Mouse (Mus musculus): ENCODE measurements around the gene Get4.

The Get4 gene

DNA sequence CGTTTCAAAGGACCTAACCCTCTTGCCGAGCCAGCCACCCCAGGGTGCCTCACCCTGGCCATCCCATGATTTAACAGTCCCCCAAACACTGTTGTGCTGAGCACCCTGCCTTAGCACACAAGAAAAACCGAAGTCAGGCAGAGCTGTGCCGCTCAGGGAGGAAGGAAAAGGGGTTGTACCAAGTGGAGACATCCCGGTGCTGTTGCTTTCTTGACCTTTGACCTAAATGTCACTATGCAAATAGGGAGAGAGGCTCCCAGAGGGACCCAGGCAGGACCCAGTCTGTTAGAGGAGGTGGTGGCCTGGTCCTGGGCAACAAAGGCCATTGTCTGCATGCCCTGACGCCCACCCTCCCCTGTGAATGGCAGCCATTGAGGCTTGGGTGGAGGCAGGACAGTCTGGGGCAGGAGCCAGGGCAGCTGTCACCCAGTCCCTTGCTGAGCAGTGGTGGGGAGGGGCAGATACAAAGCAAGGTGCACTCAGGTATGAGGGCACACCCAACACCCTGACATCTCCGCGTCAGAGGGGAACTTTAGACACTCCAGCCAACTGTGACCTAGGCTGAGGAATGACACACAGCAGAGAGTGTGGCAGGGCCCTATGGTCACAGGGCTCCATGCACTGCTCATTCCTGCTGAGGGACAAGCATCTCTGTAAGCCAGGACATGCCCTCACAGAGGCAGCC, 33.4 kb downstream of the Get4 start:
- no peak for DNase-seq

DNA sequence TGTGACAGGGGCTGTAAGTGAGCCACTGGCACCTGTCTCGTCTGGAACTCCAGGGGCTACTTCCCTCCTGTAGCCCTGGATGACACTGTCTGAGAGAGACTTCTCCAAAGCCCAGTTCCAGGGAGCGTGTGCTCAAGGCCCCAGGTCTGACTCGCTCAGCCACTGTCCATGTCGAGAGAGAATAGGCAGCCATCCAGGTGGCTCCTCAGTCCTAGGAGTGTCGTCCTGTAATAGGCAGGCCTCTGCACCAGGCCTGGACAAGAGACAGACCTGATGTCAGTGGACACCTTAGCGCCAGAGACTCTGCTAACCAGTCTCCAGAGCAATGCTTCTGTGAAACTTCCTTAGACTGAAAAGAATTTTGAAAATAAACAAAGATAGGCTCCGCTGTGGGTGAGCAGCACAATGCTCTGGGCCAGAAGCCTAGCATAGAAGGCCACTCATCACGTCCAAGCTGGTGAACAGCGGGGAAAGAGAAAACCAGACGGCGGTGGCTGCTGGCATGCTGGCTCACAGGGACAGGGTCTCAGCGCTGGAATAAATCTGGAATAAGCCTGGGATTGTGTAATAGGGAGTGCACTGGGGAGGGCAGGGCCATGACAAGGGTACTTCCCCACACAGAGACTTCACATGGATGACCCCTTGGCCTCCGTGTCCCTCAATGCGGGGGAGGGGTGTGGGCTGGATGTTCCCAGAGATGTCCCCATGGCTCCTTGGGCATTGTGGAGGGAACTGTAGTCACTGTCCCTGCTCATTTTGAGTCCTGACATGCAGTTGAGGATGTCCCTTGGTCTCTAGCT, 34.2 kb downstream of the Get4 start:
- no peak for DNase-seq

DNA sequence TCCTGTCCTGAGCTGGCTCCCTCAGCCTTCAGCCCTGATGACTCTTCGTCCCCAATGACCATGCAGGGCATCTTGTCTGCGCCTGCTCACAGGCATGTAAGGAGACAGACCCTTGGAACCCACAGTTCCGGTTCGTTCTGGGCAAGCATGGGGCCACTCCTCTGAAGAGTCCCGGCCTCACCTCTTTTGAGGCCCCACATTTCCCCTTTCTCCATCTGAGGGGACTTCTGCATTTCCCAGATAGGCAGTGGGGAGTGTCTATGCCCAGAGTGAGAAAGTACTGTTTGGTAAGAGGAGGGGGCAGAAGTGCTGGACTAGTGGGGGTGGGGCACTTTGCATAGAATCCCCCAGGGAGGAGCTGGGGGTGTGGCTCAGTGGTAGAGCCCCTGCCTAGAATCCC, 35.0 kb downstream of the Get4 start:
- DNase-seq: no peak

DNA sequence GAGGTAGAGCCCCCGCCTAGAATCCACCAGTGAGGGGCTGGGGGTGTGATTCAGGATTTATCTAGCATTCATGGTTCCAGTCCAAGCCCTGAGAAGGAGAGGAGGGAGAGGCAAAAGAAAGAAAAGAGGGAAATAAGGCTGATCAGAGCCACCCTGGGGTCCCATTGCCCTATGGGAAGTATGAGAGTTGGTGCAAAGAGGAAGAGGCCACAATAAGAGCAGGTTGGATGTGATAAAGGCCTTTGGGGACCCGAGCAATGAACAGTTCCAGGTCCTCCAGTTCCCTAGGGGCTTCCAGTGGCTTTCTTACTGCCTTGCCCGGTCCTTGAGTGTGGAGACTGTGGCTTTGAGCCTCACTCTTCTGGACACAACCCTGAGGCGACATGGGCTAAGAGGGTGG, 35.7 kb downstream of the Get4 start:
- DNase-seq: no peak

DNA sequence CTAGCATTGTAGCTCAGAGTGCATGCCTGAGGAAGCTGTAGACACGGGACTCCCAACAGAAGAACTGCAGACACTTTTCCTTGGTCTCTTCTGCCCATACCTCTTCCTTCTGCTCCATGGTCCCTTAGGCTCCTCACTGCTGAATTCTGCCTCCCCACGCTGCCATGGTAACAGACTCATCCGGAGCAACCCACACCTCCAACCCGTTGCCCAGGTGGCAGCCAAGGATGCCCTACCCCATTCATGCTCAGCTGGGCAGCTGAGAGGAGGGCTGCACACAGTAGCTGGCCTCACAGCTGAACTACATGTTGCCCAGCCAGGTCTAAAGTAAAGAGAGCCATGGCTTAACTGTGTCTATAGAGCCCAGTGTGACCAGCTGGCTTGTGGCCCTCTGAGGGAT, 36.5 kb downstream of the Get4 start:
- no peak for DNase-seq

DNA sequence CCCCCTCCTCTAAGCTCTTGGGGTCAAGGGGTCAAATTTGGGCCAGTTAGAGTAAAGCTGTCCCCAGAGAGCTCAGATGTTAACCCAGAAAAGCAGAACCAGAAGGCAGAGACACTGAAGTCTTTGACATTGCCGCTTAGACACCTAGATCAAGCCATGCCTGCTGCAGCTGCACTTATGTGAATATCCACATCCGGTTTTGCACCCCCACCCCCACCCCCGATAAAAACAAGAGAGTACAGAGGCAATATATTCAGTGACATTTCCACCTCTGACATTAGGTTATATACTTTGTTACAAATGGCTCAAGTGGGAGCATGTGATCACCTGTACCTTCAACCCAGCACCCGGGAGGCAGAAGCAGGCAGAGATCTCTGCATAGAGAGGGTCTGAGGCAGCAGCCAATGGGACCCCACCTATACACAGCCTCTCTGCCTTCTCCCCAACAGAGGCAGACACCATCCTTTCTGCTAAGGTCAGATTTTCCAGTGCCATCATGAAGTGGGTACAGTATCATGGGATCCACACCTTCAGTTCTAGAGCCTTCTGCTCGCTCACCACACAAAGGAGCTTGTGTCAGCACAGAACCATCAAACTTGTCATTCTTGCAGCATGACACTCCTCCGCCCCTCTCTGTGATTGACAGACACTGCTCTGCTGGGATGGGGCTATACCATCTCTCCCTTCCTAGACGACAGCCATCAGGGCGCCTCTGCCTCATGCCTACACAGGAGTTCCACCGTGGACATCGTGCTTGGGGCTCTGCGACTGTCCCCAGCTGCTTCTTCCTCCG, 38.5 kb downstream of the Get4 start:
- DNase-seq: no peak

DNA sequence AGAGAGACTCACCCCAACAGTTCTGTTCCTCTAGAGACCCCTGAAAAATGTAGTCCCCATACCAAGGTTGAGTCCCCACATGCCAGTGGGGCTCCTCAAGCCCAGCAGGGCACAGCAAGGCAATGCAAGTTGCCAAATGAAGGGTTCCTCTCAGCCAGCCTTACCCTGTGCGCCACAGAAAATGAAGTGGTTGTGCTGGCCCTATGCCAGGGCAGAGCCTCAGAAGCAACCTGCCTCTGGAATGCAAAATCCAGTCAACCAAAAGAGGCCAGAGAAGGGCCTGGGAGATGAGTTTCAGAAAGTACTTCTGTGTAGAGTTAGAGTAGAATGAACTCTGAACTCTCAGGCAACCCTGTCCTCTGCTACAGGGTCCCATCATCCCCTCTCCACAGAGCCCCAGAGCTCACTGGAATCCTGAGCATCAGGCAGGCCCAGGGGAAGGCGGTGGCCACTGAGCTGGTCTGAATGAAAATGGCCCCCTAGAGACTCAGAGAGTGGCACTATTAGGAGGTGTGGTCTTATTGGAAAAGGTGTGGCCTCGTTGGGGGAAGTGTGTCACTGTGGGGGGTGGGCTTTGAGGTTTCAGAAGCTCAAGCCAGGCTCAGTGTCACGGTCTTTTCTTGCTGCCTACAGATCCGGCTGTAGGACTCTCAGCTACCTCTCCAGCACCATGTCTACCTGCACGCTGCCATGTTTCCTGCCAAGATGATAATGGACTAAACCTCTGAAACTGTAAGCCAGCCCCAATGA, 39.9 kb downstream of the Get4 start:
- DNase-seq: peak; percentile 71

DNA sequence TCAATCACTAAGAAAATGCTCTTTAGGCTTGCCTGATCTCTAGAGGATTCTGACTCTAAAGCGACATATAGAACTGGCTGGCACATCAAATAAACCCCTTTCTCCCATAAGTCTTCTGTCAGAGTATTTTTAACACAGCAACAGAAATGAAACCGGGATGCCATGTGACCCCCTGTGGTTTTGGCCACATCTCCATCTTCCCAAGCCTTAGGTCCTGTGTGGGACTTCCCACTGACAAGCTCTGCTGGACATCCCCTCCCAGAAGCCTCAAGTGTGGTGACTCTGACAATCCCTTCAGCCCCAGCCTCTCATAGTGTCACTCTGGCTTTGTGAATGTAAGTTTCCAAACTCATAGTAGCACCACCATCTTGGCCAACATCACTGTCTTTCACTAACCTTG, 42.0 kb downstream of the Get4 start:
- no peak for DNase-seq

DNA sequence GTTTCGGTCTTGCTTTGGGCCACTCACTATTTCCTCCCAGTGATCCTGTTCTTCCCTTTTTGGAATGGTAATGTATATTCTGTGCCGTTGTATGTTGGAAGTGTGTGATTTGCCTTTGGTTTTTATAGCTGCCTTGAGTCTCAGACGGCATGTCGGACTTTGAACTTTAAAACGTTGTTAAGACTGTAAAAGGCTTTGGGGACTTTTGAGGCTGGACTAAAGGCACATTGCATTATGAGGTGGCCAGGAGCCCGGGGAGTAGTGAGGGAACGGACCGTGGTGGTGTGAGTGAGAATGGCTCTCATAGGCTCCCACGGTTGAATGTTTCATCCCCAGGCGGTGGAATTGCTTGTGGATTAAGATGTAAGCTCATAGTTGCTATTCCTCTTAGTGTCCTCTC, 45.0 kb downstream of the Get4 start:
- DNase-seq: no peak

DNA sequence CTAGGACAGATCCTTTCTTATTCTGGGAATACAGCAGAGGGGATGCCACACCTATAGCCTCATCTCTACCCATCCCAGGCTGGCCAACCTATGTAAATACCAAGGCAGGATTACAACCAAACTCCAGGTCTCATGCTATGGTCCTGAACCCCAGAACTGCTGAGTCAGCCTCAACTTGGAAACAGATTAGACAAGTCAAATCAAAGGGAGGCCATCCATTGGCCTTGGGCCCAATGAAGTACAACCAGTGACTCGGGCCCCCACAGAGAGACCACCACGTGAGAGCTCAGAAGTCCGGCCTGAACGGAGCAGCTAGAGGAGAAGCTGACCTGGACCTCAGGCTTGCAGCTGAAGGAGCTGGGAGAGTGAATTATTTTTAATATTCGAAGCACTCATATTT, 45.6 kb downstream of the Get4 start:
- DNase-seq: no peak

DNA sequence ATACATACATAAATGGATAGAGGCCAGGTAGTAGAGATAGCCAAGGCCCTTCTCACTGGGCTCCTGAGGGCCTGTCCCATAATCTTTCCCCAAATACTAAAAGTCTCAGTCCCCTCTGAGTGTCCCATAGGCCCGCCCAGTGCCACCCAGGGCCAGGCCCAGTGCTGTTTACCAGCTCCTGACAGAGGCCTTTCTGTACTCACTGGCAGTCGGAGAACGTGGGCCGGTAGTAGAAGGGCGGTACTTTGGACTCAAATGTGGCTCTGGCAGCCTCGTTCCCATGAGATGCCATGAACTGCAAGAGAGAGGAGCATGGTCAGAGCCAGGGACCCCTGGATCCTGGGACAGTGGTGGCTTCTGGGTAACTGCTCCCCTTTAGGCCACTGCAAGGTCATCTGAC, 50.0 kb downstream of the Get4 start:
- no peak for DNase-seq

DNA sequence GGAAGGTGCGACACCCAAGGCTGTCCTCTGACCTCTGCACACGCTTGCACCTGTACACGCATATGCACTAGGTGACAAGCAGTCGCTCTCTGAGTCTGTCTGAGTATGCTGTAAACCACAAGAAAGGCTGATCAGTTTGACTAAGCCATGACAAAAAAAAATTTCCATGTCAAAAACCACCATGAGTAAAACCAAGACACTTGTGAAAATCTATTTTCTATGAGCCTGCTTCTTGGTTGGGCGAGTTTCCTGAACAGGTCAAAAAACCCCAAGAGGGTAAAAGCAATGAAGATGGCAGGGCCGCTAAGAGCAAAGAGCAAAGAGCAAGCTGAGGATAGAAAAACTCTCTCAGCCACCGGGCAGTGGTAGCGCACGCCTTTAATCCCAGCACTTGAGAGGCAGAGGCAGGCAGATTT, 51.5 kb downstream of the Get4 start:
- DNase-seq: no peak

DNA sequence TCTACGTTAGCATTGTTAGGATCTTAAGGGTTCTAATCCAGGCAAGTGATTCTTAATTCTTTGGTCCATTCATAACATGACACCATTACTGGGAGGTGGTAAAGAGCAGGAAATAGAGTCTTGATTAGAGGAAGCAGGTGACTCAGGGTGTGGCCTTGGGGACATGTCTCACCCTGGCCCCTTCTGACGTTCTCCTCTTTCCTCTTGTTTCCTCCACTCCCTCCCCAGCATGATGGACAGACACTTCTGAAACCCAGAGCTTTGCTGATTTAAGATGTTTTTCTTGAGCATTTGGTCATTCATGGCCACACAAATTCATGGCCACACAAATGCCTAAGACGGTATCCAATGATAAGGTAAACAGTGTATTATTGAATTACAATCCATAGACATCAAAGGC, 57.8 kb downstream of the Get4 start:
- no peak for DNase-seq

DNA sequence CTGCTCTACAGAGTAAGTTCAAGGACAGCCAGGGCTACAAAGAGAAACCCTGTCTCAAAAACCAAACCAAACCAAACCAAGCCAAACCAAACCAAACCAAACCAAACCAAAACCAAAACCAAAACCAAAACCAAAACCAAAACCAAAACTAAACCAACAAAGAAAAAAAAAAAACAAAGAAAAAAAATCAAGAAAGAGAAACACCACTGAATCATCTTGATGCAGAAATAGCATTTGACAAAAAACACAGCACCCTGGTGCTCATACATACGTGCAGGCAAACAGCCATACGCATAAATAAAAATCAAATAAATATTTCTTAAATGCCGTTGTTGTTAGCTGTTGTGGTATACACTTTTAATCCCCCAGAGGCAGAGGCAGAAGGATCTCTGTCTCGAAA, 58.4 kb downstream of the Get4 start:
- DNase-seq: no peak

DNA sequence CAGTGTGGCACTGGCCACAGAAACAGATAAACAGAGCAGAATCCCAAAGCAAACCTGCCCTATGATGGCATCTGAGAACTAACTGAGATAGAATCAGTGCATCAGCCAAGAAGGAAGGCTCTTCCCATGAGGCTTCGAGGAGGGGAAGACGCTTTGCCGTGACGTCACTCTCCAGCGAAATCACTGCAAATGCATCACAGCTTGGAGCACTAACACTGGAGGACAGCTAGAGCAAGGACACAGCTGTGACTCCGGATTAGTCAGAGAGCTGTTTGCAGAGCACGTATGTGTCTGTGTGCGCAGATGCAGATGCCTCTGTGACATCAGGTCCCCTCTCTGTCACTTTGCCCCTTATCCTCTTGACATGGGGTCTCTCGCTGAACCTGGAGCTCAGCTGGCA, 59.7 kb downstream of the Get4 start:
- DNase-seq: no peak

DNA sequence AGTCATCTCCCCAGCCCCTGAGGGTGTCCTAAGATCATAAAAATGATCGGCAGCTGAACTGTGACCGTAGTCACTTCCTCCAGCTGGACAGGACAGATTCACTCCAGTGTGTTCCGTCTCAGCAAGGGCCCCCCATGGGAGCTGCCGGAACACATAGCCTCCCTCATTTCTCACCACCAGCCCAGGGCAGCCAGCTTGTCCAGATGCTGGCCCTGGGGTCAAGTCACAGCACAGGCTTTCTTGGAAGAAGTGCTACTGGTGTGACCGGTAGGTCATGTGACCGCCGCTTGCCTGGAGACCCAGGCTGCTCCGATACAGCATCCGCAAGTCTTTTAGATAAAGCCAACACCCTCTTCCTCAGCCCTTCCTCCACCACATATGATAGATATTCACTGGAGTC, 61.4 kb downstream of the Get4 start:
- peak; percentile 71 for DNase-seq

DNA sequence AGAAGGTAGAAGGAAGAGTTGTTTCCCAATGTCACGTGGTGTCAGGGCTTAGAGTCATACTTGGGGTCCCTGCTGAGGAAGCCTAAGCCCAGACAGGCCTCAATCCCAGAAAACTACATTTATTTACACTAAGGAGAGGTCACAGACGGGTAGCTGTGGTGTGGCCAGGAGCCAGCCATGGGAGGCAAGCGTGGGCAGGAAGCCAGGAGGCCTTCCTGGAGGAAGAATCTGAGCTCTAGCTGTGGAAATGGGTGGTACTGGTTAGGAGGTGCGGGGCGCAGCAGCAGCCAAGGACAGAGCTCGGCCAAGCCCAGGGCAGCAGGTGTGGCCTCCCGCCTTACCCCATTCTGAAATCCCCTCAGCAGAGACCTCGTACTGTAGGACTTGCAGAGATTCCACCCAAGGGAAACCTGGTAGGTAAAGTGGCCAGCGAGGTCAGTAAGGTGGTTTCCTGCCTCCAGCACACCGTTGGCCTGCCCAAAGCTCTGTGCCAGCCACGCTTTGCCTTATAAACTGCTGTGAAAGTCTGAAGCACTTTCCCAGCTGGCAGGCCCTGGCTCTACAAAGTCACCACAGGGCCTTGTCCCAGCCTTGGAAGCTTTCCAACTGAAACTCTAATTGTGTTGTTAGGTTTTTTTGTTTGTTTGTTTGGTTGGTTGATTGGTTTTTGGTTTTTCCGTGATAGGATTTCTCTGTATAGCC, 63.0 kb downstream of the Get4 start:
- DNase-seq: peak; percentile 48

DNA sequence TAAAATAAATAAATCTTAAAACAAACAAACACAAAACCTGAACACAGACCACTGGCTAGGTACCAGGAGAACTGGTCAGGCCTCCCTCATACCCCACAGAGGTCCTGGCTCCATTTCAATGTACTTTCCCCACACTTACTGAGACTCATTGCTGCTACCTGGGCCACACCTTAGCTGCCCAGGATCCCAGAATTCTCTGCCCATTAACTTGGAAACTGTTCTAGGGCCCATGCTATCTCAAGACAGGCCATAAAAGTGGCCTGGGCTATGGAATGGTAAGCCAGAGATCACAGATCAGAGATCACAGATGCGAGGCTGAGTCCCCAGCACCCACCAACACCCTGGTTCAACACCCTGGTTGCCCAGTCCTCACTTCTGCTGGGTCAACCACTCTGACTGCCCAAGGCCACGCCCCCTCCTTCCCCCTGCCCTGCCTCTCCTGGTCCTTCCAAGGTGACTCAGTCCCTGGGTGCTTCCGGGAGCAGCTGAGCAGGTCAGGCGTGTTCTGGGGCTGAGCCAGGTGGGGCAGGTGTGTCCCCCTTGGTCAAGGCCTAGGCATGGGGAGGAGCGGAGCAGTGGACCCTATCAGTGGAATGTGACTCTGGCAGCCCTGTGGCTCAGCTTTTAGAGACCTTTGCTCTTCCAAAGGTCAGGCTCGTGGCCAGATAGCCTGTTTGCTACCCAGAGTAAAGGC, 65.0 kb downstream of the Get4 start:
- peak; percentile 91 for DNase-seq

DNA sequence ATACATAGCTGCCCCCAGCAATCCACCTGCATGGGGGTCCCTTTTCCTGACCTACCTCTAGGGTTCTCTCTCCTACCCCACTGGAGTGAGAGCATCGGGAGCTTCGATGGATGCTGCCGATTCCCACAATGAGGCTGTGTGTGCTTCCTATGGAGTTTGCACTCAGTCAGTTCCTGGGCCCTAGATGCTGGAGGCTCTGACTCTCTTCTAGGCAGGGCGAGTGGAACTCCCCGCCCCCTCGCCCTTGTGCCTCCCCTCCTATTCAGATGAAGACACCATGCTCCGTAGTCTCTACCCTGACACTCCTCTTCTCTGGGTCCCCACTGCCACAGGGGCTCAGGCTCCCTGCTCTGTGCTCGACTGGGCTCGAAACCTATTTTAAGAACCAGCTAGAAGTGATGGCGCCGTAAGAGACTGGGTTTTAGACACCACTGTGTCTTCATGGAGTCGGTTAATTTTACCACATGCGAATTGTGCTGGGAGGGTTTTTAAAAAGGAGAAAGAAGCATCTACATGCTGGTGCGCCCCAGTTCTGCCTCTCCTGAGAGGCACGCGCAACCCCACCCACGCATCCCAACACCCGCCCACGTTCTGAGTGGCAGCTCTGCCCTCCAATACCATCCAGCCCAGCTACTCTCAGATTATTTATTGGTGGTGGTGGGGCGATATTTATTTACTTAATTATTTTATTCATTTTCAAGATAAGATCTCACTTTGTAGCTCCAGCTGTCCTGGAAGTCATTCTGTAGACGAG, 65.8 kb downstream of the Get4 start:
- DNase-seq: no peak

All from kidney, postnatal 10 days (tissue).